Mouse (Mus musculus) thymus, adult 2 months (tissue): ENCODE measurements around the gene Mmp2. TPM values are rescaled to one million over a fixed set of nuclear protein-coding genes. Genes with fewer than 3 reads are reported as not detected.

ENCODE experiments used
- DNase-seq: peaks from one replicate; pipeline ENCODE4 v3.0.0; 2021
- H3K27ac ChIP-seq: fragments of 200-500 bp; 2 replicates; pipeline ENCODE4 v1.5.1; 2012; ENCODE audit warnings: low read length, control low read depth; ENCODE audit not compliant: control insufficient read depth, insufficient read depth
- H3K27me3 ChIP-seq: fragments of 200-500 bp; 2 replicates; pipeline ENCODE4 v1.6.1; 2012; ENCODE audit warnings: mild to moderate bottlenecking, low read length, moderate library complexity, mixed read lengths; ENCODE audit not compliant: control insufficient read depth, insufficient read depth
- H3K36me3 ChIP-seq: fragments of 200-500 bp; 2 replicates; pipeline ENCODE4 v1.6.1; 2012; ENCODE audit warnings: mild to moderate bottlenecking, low read length, moderate library complexity; ENCODE audit not compliant: control insufficient read depth, insufficient read depth
- H3K4me1 ChIP-seq: fragments of 200-500 bp; replicated peaks from 2 replicates; pipeline ENCODE4 v1.6.1; 2012; ENCODE audit warnings: low read length; ENCODE audit not compliant: control insufficient read depth, insufficient read depth
- H3K4me3 ChIP-seq: fragments of 200-500 bp; 2 replicates; pipeline ENCODE4 v1.5.1; 2012; ENCODE audit warnings: mild to moderate bottlenecking, low read length, control low read depth, moderate library complexity; ENCODE audit not compliant: control insufficient read depth, insufficient read depth
- CTCF ChIP-seq: fragments of 200-500 bp; IDR thresholded peaks from 2 replicates; pipeline ENCODE4 v1.5.1; 2012; ENCODE audit warnings: mild to moderate bottlenecking, control low read depth, low read length, moderate library complexity, borderline replicate concordance; ENCODE audit not compliant: control insufficient read depth, poor library complexity, insufficient read depth; ENCODE audit errors: extremely low read depth
- POLR2A ChIP-seq: fragments of 200-500 bp; IDR thresholded peaks from 2 replicates; pipeline ENCODE4 v1.6.1; 2012; ENCODE audit warnings: mild to moderate bottlenecking, low read length, control low read depth, moderate library complexity; ENCODE audit not compliant: control insufficient read depth, poor library complexity, insufficient read depth; ENCODE audit errors: extremely low read depth
- WGBS: fragments of 180-500 bp; shearing (Covaris S2); methylation state at CpG from one replicate; pipeline ENCODE4 v1.1.7; 2018; 5-methylcytosine and 5-hydroxymethylcytosine counted together
- polyA plus RNA-seq: library from polyadenylated mRNA; depleted of rRNA; stranded (reverse); fragments of >200 nt; gene quantifications from 2 replicates; pipeline ENCODE4 v1.2.3, GENCODE M21; 2012

Gene Mmp2
- polyA plus RNA-seq, 1 experiment = 55.9 TPM

- H3K27me3 ChIP-seq = no peaks in the 10 kb centered on the region
- no peak overlapping the region for H3K4me3 ChIP-seq
- no peak for TF ChIP-seq POLR2A
- no peak for TF ChIP-seq CTCF
- H3K27ac ChIP-seq = no peak overlapping the region
- H3K36me3 ChIP-seq = no peaks in the 10 kb centered on the region
- H3K4me1 ChIP-seq = no peaks in the 10 kb centered on the region
- WGBS = 93% methylated on average over 7 of the region's 7 CpGs
- no peak for DNase-seq
These were observed 29.6 kb upstream of the Mmp2 start for GRCm38 (mm10) chr8:92797527-92797931.

GRCm38 (mm10) chr8:92799406-92799805 is 27.7 kb upstream of the Mmp2 start:
- Histone ChIP-seq H3K36me3 (no peaks in the 10 kb centered on the region), H3K4me3 (no peak overlapping the region), H3K4me1 (no peaks in the 10 kb centered on the region), H3K27ac (no peak overlapping the region), H3K27me3 (no peaks in the 10 kb centered on the region)
- TF ChIP-seq CTCF (no peak), POLR2A (no peak)
- WGBS = 92% methylated on average over 11 of the region's 11 CpGs
- no peak for DNase-seq

- H3K27ac ChIP-seq = no peak overlapping the region
- no peaks in the 10 kb centered on the region for H3K4me1 ChIP-seq
- WGBS = 83% methylated on average over 8 of the region's 8 CpGs
- TF ChIP-seq CTCF (no peak), POLR2A (no peak)
- H3K27me3 ChIP-seq = no peaks in the 10 kb centered on the region
- H3K36me3 ChIP-seq = no peaks in the 10 kb centered on the region
- no peak for DNase-seq
- H3K4me3 ChIP-seq = no peak overlapping the region
These were observed 25.9 kb upstream of the Mmp2 start for GRCm38 (mm10) chr8:92801231-92801630.

GRCm38 (mm10) chr8:92802591-92802990 is 24.5 kb upstream of the Mmp2 start:
- no peak for DNase-seq
- TF ChIP-seq POLR2A (no peak), CTCF (no peak)
- Histone ChIP-seq H3K27me3 (no peaks in the 10 kb centered on the region), H3K27ac (no peak overlapping the region), H3K36me3 (no peaks in the 10 kb centered on the region), H3K4me1 (no peaks in the 10 kb centered on the region), H3K4me3 (no peak overlapping the region)
- WGBS = 83% methylated on average over 3 of the region's 3 CpGs

- no peak for DNase-seq
- no peak overlapping the region for H3K27ac ChIP-seq
- no peaks in the 10 kb centered on the region for H3K27me3 ChIP-seq
- whole genome bisulfite sequencing = 79% methylated on average over 2 of the region's 2 CpGs
- H3K4me3 ChIP-seq = no peak overlapping the region
- no peaks in the 10 kb centered on the region for H3K36me3 ChIP-seq
- TF ChIP-seq POLR2A = no peak
- TF ChIP-seq CTCF = no peak
- no peaks in the 10 kb centered on the region for H3K4me1 ChIP-seq
These were observed 14.3 kb upstream of the Mmp2 start for GRCm38 (mm10) chr8:92812773-92813172.

GRCm38 (mm10) chr8:92815661-92816060 is 11.4 kb upstream of the Mmp2 start:
- Histone ChIP-seq H3K27ac (no peak overlapping the region), H3K4me1 (no peaks in the 10 kb centered on the region), H3K4me3 (no peak overlapping the region), H3K27me3 (no peaks in the 10 kb centered on the region), H3K36me3 (no peaks in the 10 kb centered on the region)
- no peak for TF ChIP-seq CTCF
- TF ChIP-seq POLR2A = no peak
- DNase-seq = no peak
- 94% methylated on average over 5 of the region's 5 CpGs for WGBS
